Comparison of ENCODE assay signal across 9 mouse cellular contexts in genomic region chr9:61873325-61873724, GRCm38 (mm10). TPM values are rescaled to one million over a fixed set of nuclear protein-coding genes. Genes with fewer than 3 reads are reported as not detected.
DNase-seq lines count a peak whose midpoint lies in the region; ATAC-seq and TF ChIP-seq lines count a peak whose summit lies in the region.
"Had no signal": no experiment of that assay in that cellular context is flagged by ENCODE, and none has a peak within 500 bp of the region (broad histone marks: within the 10 kb centered on the region; RNA-seq: fewer than 3 reads in every experiment).

No protein-coding gene starts in this region.

- H3K27ac ChIP-seq in liver, embryonic 11.5 days (ENCODE audit: low read depth, low read length) = no peak overlapping the region
- no peak overlapping the region for H3K27ac ChIP-seq in liver, postnatal 0 days (ENCODE audit: low read depth)
- H3K27ac ChIP-seq in forebrain, embryonic 15.5 days (replicated peaks) = peak overlapping the region; percentile 91
- peak overlapping the region; percentile 64 for H3K27ac ChIP-seq in limb, embryonic 11.5 days (replicated peaks; ENCODE audit: low read depth, low read length)
- no peak overlapping the region for H3K27ac ChIP-seq in stomach, postnatal 0 days (replicated peaks)

- no peak overlapping the region for H3K4me3 ChIP-seq in liver, embryonic 11.5 days (ENCODE audit: low read depth, low read length)
- no peak overlapping the region for H3K4me3 ChIP-seq in liver, postnatal 0 days (ENCODE audit: low read depth, low read length)
- H3K4me3 ChIP-seq in forebrain, embryonic 15.5 days = no peak overlapping the region
- H3K4me3 ChIP-seq in limb, embryonic 11.5 days (ENCODE audit: low read depth, low read length) = no peak overlapping the region
- no peak overlapping the region for H3K4me3 ChIP-seq in stomach, postnatal 0 days (ENCODE audit: low read depth, low read length)

- H3K27me3 ChIP-seq in liver, embryonic 11.5 days (replicated peaks; ENCODE audit: control insufficient read depth, insufficient read depth, low read length) = peaks cover 11% of the 10 kb centered on the region
- no peaks in the 10 kb centered on the region for H3K27me3 ChIP-seq in liver, postnatal 0 days (ENCODE audit: insufficient read depth, low read length)
- H3K27me3 ChIP-seq in forebrain, embryonic 15.5 days = no peaks in the 10 kb centered on the region
- H3K27me3 ChIP-seq in limb, embryonic 11.5 days (ENCODE audit: control insufficient read depth, insufficient read depth, low read length) = no peaks in the 10 kb centered on the region
- H3K27me3 ChIP-seq in stomach, postnatal 0 days (ENCODE audit: control insufficient read depth, insufficient read depth, low read length) = no peaks in the 10 kb centered on the region; the same call in 1 of the 2 replicates

- H3K4me2 ChIP-seq in liver, embryonic 11.5 days = no peak overlapping the region
- H3K4me2 ChIP-seq in liver, postnatal 0 days (ENCODE audit: low read depth, low read length) = no peak overlapping the region
- no peak overlapping the region for H3K4me2 ChIP-seq in forebrain, embryonic 15.5 days (replicated peaks)
- no peak overlapping the region for H3K4me2 ChIP-seq in limb, embryonic 11.5 days (ENCODE audit: low read depth, severe bottlenecking)
- H3K4me2 ChIP-seq in stomach, postnatal 0 days (replicated peaks; ENCODE audit: low read depth) = no peak overlapping the region

- no peak overlapping the region for H3K9ac ChIP-seq in liver, embryonic 11.5 days (ENCODE audit: low read depth, low read length)
- no peak overlapping the region for H3K9ac ChIP-seq in liver, postnatal 0 days (replicated peaks)
- H3K9ac ChIP-seq in forebrain, embryonic 15.5 days (replicated peaks) = no peak overlapping the region
- no peak overlapping the region for H3K9ac ChIP-seq in limb, embryonic 11.5 days (ENCODE audit: low read length)
- H3K9ac ChIP-seq in stomach, postnatal 0 days (ENCODE audit: low read length) = no peak overlapping the region

- WGBS in liver, embryonic 11.5 days = 22% methylated on average over 8 of the region's 8 CpGs
- 24% methylated on average over 8 of the region's 8 CpGs for WGBS in liver, postnatal 0 days (ENCODE audit: insufficient replicate concordance)
- 24% methylated on average over 8 of the region's 8 CpGs for WGBS in forebrain, embryonic 15.5 days
- 9% methylated on average over 8 of the region's 8 CpGs for WGBS in limb, embryonic 11.5 days
- 57% methylated on average over 8 of the region's 8 CpGs for WGBS in stomach, postnatal 0 days

- no peaks in the 10 kb centered on the region for H3K9me3 ChIP-seq in liver, embryonic 11.5 days (ENCODE audit: control insufficient read depth, low read length)
- H3K9me3 ChIP-seq in liver, postnatal 0 days (ENCODE audit: low read length) = no peaks in the 10 kb centered on the region
- H3K9me3 ChIP-seq in forebrain, embryonic 15.5 days = no peaks in the 10 kb centered on the region
- no peaks in the 10 kb centered on the region for H3K9me3 ChIP-seq in limb, embryonic 11.5 days (ENCODE audit: control insufficient read depth, low read length)
- no peaks in the 10 kb centered on the region for H3K9me3 ChIP-seq in stomach, postnatal 0 days (ENCODE audit: control insufficient read depth, low read length)

- no peak for ATAC-seq in liver, embryonic 11.5 days (replicated peaks; ENCODE audit: low FRiP score)
- ATAC-seq in liver, postnatal 0 days = no peak
- no peak for ATAC-seq in forebrain, embryonic 15.5 days (replicated peaks)
- ATAC-seq in limb, embryonic 11.5 days (ENCODE audit: insufficient number of reproducible peaks, low FRiP score, low TSS enrichment, low read depth) = 0 out of 2 replicates have a peak, but pooled peaks have one; percentile 37
- 0 out of 2 replicates have a peak, but pooled peaks have one; percentile 29 for ATAC-seq in stomach, postnatal 0 days (ENCODE audit: low FRiP score, low TSS enrichment)
- no peak for ATAC-seq in cerebellum, adult (ENCODE audit: insufficient number of reproducible peaks, low FRiP score, low TSS enrichment)

- DNase-seq in liver, embryonic 11.5 days (ENCODE audit: low spot score) = peak; percentile 35
- no peak for DNase-seq in liver, postnatal 0 days
- DNase-seq in limb, embryonic 11.5 days (ENCODE audit: low spot score) = peak; percentile 73
- DNase-seq in stomach, postnatal 0 days (ENCODE audit: low spot score) = no peak
- no peak for DNase-seq in heart, adult 11 months
- DNase-seq in heart, postnatal 36 days = no peak
- DNase-seq: lung, postnatal 10 days had no signal

- H3K36me3 ChIP-seq in liver, embryonic 11.5 days (ENCODE audit: control insufficient read depth, insufficient read depth, low read length) = no peaks in the 10 kb centered on the region
- no peaks in the 10 kb centered on the region for H3K36me3 ChIP-seq in liver, postnatal 0 days (replicated peaks; ENCODE audit: insufficient read depth, low read length)
- no peaks in the 10 kb centered on the region for H3K36me3 ChIP-seq in forebrain, embryonic 15.5 days
- no peaks in the 10 kb centered on the region for H3K36me3 ChIP-seq in limb, embryonic 11.5 days (ENCODE audit: control insufficient read depth, insufficient read depth, low read length)
- H3K36me3 ChIP-seq in stomach, postnatal 0 days (ENCODE audit: control insufficient read depth, insufficient read depth, low read length) = no peaks in the 10 kb centered on the region

- intact Hi-C loops in heart, postnatal 36 days (cut with DNase I) = no loop called here

- TF ChIP-seq CTCF in liver, postnatal 0 days (IDR thresholded peaks at IDR 0.05; ENCODE audit: low read depth) = no peak
- no peak for TF ChIP-seq CTCF in stomach, postnatal 0 days (IDR thresholded peaks at IDR 0.05; ENCODE audit: low read depth)

- TF ChIP-seq EP300 in liver, postnatal 0 days (IDR thresholded peaks at IDR 0.05; ENCODE audit: low read depth) = no peak
- TF ChIP-seq EP300 in stomach, postnatal 0 days (optimal IDR thresholded peaks at IDR 0.05) = no peak

- H3K4me1 ChIP-seq in liver, embryonic 11.5 days (replicated peaks; ENCODE audit: control insufficient read depth, insufficient read depth, low read length) = 0 out of 2 replicates have a peak, but pooled peaks cover 3% of the 10 kb centered on the region
- H3K4me1 ChIP-seq in liver, postnatal 0 days (ENCODE audit: insufficient read depth) = peaks cover 2% of the 10 kb centered on the region; the same call in 1 of the 2 replicates
- H3K4me1 ChIP-seq in forebrain, embryonic 15.5 days = peaks cover 58% of the 10 kb centered on the region
- H3K4me1 ChIP-seq in limb, embryonic 11.5 days (ENCODE audit: control insufficient read depth, insufficient read depth, low read length) = peaks cover 35% of the 10 kb centered on the region
- no peaks in the 10 kb centered on the region for H3K4me1 ChIP-seq in stomach, postnatal 0 days (replicated peaks; ENCODE audit: control insufficient read depth, insufficient read depth)

RNA-seq across cellular contexts. Expression of gene Rplp1, which starts 41.0 kb away (rescaled TPM):
- 1,876 and 2,139 TPM in 2 replicates for polyA plus RNA-seq in liver, embryonic 11.5 days (2014; fragmentation: Nextera tagmentation; extraction: Ambion mirVana)
- 1,022 and 1,029 TPM in 2 replicates for polyA plus RNA-seq in liver, postnatal 0 days (2015; fragmentation: Nextera tagmentation; extraction: Ambion mirVana)
- 859 and 881 TPM in 2 replicates for polyA plus RNA-seq in forebrain, embryonic 15.5 days (2015; fragmentation: Nextera tagmentation; extraction: Ambion mirVana)
- polyA plus RNA-seq in limb, embryonic 11.5 days (2014; fragmentation: Nextera tagmentation; extraction: Ambion mirVana) = 1,214 and 1,288 TPM in 2 replicates
- 1,416 and 1,491 TPM in 2 replicates for polyA plus RNA-seq in stomach, postnatal 0 days (2015; fragmentation: Nextera tagmentation; extraction: Ambion mirVana)
- total RNA-seq in heart, postnatal 36 days (2021) = 1,000 to 10,000 TPM; 1,412 to 1,619 TPM

Comparison
In these comparisons a context has a peak if more than half of its experiments do, and no peak if none do; other contexts are left out.
1. DNase-seq: peak in liver, embryonic 11.5 days (single experiment) and limb, embryonic 11.5 days (single experiment); none in liver, postnatal 0 days (single experiment), stomach, postnatal 0 days (single experiment), heart, adult 11 months (single experiment) and heart, postnatal 36 days (0 of 2).
2. ATAC-seq: peak in limb, embryonic 11.5 days (single experiment) and stomach, postnatal 0 days (single experiment); none in liver, embryonic 11.5 days (single experiment), liver, postnatal 0 days (single experiment), forebrain, embryonic 15.5 days (single experiment) and cerebellum, adult (single experiment).
3. H3K27ac ChIP-seq: peak in forebrain, embryonic 15.5 days (single experiment) and limb, embryonic 11.5 days (single experiment); none in liver, embryonic 11.5 days (single experiment), liver, postnatal 0 days (single experiment) and stomach, postnatal 0 days (single experiment).